Mouse (Mus musculus): ENCODE results near the gene Cdc42bpa.

GRCm38 (mm10) chr1:179926240-179926639 is 34.0 kb upstream of the Cdc42bpa start:
- TF ChIP-seq CTCF (IDR thresholded peaks at IDR 0.05; ENCODE audit: low read depth, low read length): no peak
- TF ChIP-seq POLR2A (IDR thresholded peaks at IDR 0.05; ENCODE audit: borderline replicate concordance, low read depth, low read length): no peak
